Mouse (Mus musculus): Measurements from ENCODE around the gene Gm10985.

GRCm38 (mm10) chr3:53846206-53846928, 1.5 kb downstream of the Gm10985 start:
- TF ChIP-seq CHD2 (IDR thresholded peaks at IDR 0.05; ENCODE audit: low read depth, low read length) (no peak), ZC3H11A (IDR thresholded peaks at IDR 0.05; ENCODE audit: borderline replicate concordance, low read depth, low read length) (no peak), MAFK (IDR thresholded peaks at IDR 0.05; ENCODE audit: insufficient read depth, low read depth, low read length) (no peak), ZNF384 (IDR thresholded peaks at IDR 0.05; ENCODE audit: low read depth, low read length) (no peak), HCFC1 (IDR thresholded peaks at IDR 0.05; ENCODE audit: borderline replicate concordance, insufficient read depth, low read length) (no peak)

Measured in ES-E14 (cell line).